Mouse (Mus musculus): Measurements from ENCODE around the gene Ell2.

- TF ChIP-seq CTCF (IDR thresholded peaks at IDR 0.05; ENCODE audit: low read depth) (no peak), EP300 (optimal IDR thresholded peaks at IDR 0.05) (no peak)
Observed at GRCm38 (mm10) chr13:75748685-75749084, 42.1 kb downstream of the Ell2 start.
